Mouse (Mus musculus) midbrain, embryonic 14.5 days (tissue): ENCODE results near the gene Ocln. TPM values are rescaled to one million over a fixed set of nuclear protein-coding genes. Genes with fewer than 3 reads are reported as not detected.
"Not testable (repeated sequence)": the region's sequence is repeated elsewhere in the genome, so short reads cannot be mapped to it uniquely, and the experiment has no call there.

Experiments
- ATAC-seq: fragments of 200-750 bp; cut with Nextera tagmentation; 2 replicates; pipeline ENCODE4 v1.8.0; 2017; ENCODE audit warnings: moderate number of reproducible peaks, moderate library complexity; ENCODE audit not compliant: low FRiP score, low TSS enrichment
- DNase-seq: peaks from one replicate; pipeline ENCODE4 v3.0.0-alpha.2; 2015
- H3K27ac ChIP-seq: fragments of 300-500 bp; sonication (generic); replicated peaks from 2 replicates; pipeline ENCODE4 v1.5.1; 2014; ENCODE audit warnings: mild to moderate bottlenecking, low read depth, low read length, moderate library complexity
- H3K27me3 ChIP-seq: fragments of 300-500 bp; sonication (generic); 2 replicates; pipeline ENCODE4 v1.6.1; 2014; ENCODE audit warnings: low read length, control low read depth, mixed read lengths; ENCODE audit not compliant: control insufficient read depth, insufficient read depth
- H3K36me3 ChIP-seq: fragments of 300-500 bp; sonication (generic); 2 replicates; pipeline ENCODE4 v1.6.1; 2014; ENCODE audit warnings: low read length, control low read depth; ENCODE audit not compliant: control insufficient read depth, insufficient read depth
- H3K4me1 ChIP-seq: fragments of 300-500 bp; sonication (generic); 2 replicates; pipeline ENCODE4 v1.6.1; 2014; ENCODE audit warnings: mild to moderate bottlenecking, antibody characterized with exemption, low read length, control low read depth; ENCODE audit not compliant: control insufficient read depth, insufficient read depth
- H3K4me2 ChIP-seq: fragments of 300-500 bp; sonication (generic); 2 replicates; pipeline ENCODE4 v1.6.1; 2014; ENCODE audit warnings: mild to moderate bottlenecking, low read length, moderate library complexity
- H3K4me3 ChIP-seq: fragments of 300-500 bp; sonication (generic); replicated peaks from 2 replicates; pipeline ENCODE4 v1.5.1; 2014; ENCODE audit warnings: low read depth, low read length
- H3K9ac ChIP-seq: fragments of 300-500 bp; sonication (generic); replicated peaks from 2 replicates; pipeline ENCODE4 v1.6.1; 2014; ENCODE audit warnings: mild to moderate bottlenecking, low read length, moderate library complexity
- H3K9me3 ChIP-seq: fragments of 300-500 bp; sonication (generic); 2 replicates; pipeline ENCODE4 v1.6.1; 2016; ENCODE audit warnings: low read length, control low read depth, mixed read lengths; ENCODE audit not compliant: control insufficient read depth
- WGBS: fragments of 180-500 bp; shearing (Covaris S2); extraction: QIAGEN DNeasy Blood & Tissue Kit; methylation state at CpG from one replicate; pipeline ENCODE4 v1.1.7; 2014; 5-methylcytosine and 5-hydroxymethylcytosine counted together
- polyA plus RNA-seq: library from polyadenylated mRNA; unstranded; fragments of >200 nt; fragmentation: Nextera tagmentation; extraction: Ambion mirVana; gene quantifications from 2 replicates; pipeline ENCODE4 v1.2.1, GENCODE M21; 2014

The Ocln gene
- polyA plus RNA-seq, 1 experiment from 2014 or later: 7.4 TPM

DNA sequence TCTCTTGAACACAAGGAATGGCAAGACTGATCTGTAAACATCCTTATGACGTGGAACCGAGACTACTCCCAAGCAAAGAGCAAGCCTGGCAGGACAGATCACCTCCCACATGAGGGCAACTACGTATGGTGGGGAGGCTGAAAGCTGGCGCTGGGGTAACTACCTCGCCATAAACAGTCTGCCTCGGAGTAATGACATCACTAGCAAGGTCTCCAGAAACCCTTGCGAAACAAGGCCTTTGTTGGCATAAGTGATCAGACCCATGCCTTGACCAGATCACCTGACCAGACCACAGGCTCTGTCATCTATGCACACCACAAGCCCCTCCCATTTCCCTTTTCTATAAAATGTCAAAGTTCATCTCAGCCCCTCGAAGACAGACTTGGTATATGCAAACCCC is 59.2 kb downstream of the Ocln start:
- Histone ChIP-seq H3K36me3 (peaks cover 13% of the 10 kb centered on the region), H3K4me3 (no peak overlapping the region), H3K9me3 (no peaks in the 10 kb centered on the region), H3K4me1 (peaks cover 5% of the 10 kb centered on the region; the same call in 1 of the 2 replicates), H3K4me2 (no peak overlapping the region), H3K9ac (no peak overlapping the region), H3K27me3 (no peaks in the 10 kb centered on the region), H3K27ac (no peak overlapping the region)
- WGBS: 80% methylated on average over 8 of the region's 8 CpGs
- DNase-seq (no peak), ATAC-seq (no peak)

GRCm38 (mm10) chr13:100492061-100492787 is 60.3 kb downstream of the Ocln start, which contains the start of gene Gtf2h2:
Gene Gtf2h2 (minus strand): TSS chr13:100492579.
- H3K27ac ChIP-seq: peak within 1 kb of the TSS; percentile 88
- H3K27me3 ChIP-seq: no peaks in the 10 kb centered on the region
- peaks cover 24% of the 10 kb centered on the region for H3K36me3 ChIP-seq
- peak within 1 kb of the TSS; percentile 84 for H3K9ac ChIP-seq
- peak within 1 kb of the TSS; percentile 90 for H3K4me3 ChIP-seq
- DNase-seq: peak; percentile 94
- peak; percentile 84 for ATAC-seq
- under 1% methylated on average over 51 of the region's 51 CpGs for WGBS
- peak within 1 kb of the TSS; percentile 64 for H3K4me2 ChIP-seq
- H3K9me3 ChIP-seq: no peaks in the 10 kb centered on the region
- peaks cover 5% of the 10 kb centered on the region; the same call in 1 of the 2 replicates for H3K4me1 ChIP-seq

GRCm38 (mm10) chr13:100491623-100492022 is 60.9 kb downstream of the Ocln start:
- Histone ChIP-seq H3K27ac (peak overlapping the region; percentile 88; the same call in 1 of the 2 replicates), H3K9me3 (no peaks in the 10 kb centered on the region), H3K27me3 (no peaks in the 10 kb centered on the region), H3K36me3 (peaks cover 30% of the 10 kb centered on the region), H3K4me2 (peak overlapping the region; percentile 64), H3K4me1 (peaks cover 5% of the 10 kb centered on the region; the same call in 1 of the 2 replicates), H3K9ac (peak overlapping the region; percentile 84), H3K4me3 (peak overlapping the region; percentile 90)
- DNase-seq: no peak
- WGBS: 18% methylated on average over 6 of the region's 6 CpGs
- no peak for ATAC-seq

GRCm38 (mm10) chr13:100490424-100490823 is 62.1 kb downstream of the Ocln start:
- WGBS: 94% methylated on average over 5 of the region's 5 CpGs
- H3K27ac ChIP-seq: no peak overlapping the region
- no peak overlapping the region for H3K4me3 ChIP-seq
- no peak for ATAC-seq
- no peak for DNase-seq
- no peaks in the 10 kb centered on the region for H3K9me3 ChIP-seq
- H3K9ac ChIP-seq: no peak overlapping the region
- H3K27me3 ChIP-seq: no peaks in the 10 kb centered on the region
- H3K4me1 ChIP-seq: peaks cover 5% of the 10 kb centered on the region; the same call in 1 of the 2 replicates
- H3K4me2 ChIP-seq: no peak overlapping the region
- peaks cover 34% of the 10 kb centered on the region for H3K36me3 ChIP-seq

GRCm38 (mm10) chr13:100483610-100484009 is 68.9 kb downstream of the Ocln start:
- no peak for ATAC-seq
- WGBS: 96% methylated on average over 7 of the region's 7 CpGs
- no peak overlapping the region for H3K27ac ChIP-seq
- no peaks in the 10 kb centered on the region for H3K4me1 ChIP-seq
- no peaks in the 10 kb centered on the region for H3K27me3 ChIP-seq
- no peak overlapping the region for H3K4me3 ChIP-seq
- DNase-seq: no peak
- no peak overlapping the region for H3K9ac ChIP-seq
- H3K9me3 ChIP-seq: no peaks in the 10 kb centered on the region
- H3K36me3 ChIP-seq: peaks cover 68% of the 10 kb centered on the region
- H3K4me2 ChIP-seq: no peak overlapping the region

DNA sequence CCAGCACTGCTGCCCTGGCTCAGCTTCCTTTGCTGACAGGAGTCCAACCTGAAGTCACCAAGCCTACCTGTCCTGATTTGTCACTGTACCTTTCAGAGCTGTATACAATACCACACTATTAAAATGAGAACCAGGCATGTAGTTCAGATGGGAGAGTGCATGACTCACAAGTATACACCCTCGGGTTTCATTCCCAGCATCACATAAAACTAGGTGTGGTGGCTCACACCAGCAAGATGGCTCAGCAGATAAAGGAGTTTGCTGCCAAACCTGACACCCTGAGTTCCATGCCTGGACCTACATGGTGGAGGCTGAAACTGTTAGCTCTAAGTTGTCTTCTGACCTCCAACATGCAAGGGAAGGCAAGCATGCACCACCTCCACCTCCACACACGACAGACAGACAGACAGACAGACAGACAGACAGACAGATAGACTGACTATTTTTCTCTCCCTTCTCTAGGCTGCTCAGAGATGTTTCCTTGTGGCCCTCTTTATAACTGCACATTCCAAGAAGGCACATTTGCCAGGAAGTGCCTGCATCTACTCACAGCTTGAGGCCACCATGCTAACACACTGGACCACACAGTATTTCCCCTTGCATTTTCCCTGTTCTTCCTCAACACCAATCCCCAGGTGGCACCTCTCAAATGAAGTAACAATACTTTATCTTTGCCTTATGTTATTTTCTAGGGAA is 88.8 kb downstream of the Ocln start:
- H3K36me3 ChIP-seq: peaks cover 47% of the 10 kb centered on the region
- H3K27ac ChIP-seq: no peak overlapping the region
- 97% methylated on average over 2 of the region's 2 CpGs for WGBS
- H3K27me3 ChIP-seq: no peaks in the 10 kb centered on the region
- H3K4me2 ChIP-seq: no peak overlapping the region
- no peak for ATAC-seq
- no peak for DNase-seq
- no peak overlapping the region for H3K9ac ChIP-seq
- H3K4me3 ChIP-seq: no peak overlapping the region
- H3K4me1 ChIP-seq: no peaks in the 10 kb centered on the region
- peaks cover 12% of the 10 kb centered on the region; the same call in 1 of the 2 replicates for H3K9me3 ChIP-seq

DNA sequence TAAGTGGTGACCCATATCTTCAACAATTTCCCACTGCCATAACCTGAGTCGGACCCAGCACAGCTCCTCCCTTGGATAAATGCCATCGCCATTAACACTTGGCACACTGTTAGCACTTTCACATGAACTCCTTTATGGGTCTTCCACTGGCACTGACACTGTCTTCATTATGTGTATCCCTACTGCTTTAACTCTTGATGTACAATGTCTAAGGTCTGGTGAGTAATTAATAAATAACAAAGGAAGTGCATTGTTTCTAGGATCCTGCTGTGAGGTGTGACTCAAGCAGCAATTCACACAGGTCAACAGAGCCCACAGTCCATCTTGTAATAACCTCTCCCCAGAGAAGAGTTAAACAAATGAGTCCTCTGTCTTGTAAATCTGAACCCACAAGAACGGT is 91.2 kb downstream of the Ocln start:
- no peak overlapping the region for H3K9ac ChIP-seq
- ATAC-seq (no peak), DNase-seq (no peak)
- no peaks in the 10 kb centered on the region for H3K27me3 ChIP-seq
- WGBS: 90% methylated on average over 3 of the region's 3 CpGs
- H3K9me3 ChIP-seq: no peaks in the 10 kb centered on the region
- H3K4me2 ChIP-seq: no peak overlapping the region
- no peak overlapping the region for H3K4me3 ChIP-seq
- H3K36me3 ChIP-seq: peaks cover 26% of the 10 kb centered on the region
- no peak overlapping the region for H3K27ac ChIP-seq
- H3K4me1 ChIP-seq: no peaks in the 10 kb centered on the region

- ATAC-seq, H3K27me3 ChIP-seq, H3K4me2 ChIP-seq, H3K36me3 ChIP-seq, H3K9me3 ChIP-seq, H3K4me3 ChIP-seq, H3K27ac ChIP-seq, H3K4me1 ChIP-seq, H3K9ac ChIP-seq, DNase-seq: not testable (repeated sequence)
- 85% methylated on average over 8 of the region's 8 CpGs for WGBS
Measured at GRCm38 (mm10) chr13:100452415-100453127, 99.9 kb downstream of the Ocln start, which contains the start of gene Naip1. Gene Naip1 (minus strand): TSS chr13:100452869.
